Mouse (Mus musculus) cortical plate, adult 2 months (tissue): ENCODE results near the gene Tm7sf2.

Experiments used
- CTCF ChIP-seq: fragments of 200-500 bp; IDR thresholded peaks from 2 replicates; pipeline ENCODE4 v1.5.1; 2011; ENCODE audit warnings: mild to moderate bottlenecking, control low read depth, low read length; ENCODE audit not compliant: insufficient read depth; ENCODE audit errors: extremely low read depth
- POLR2A ChIP-seq: fragments of 200-500 bp; IDR thresholded peaks from 2 replicates; pipeline ENCODE4 v1.6.1; 2011; ENCODE audit warnings: mild to moderate bottlenecking, low read length, control low read depth; ENCODE audit not compliant: insufficient read depth; ENCODE audit errors: extremely low read depth

GRCm38 (mm10) chr19:6068951-6069350, 778 bp upstream of the Tm7sf2 start:
- TF ChIP-seq CTCF = no peak
- TF ChIP-seq POLR2A = no peak
